In genomic region chr11:85840803-85841145, GRCm38 (mm10) we compare ENCODE assay signal across 9 mouse cellular contexts. TPM values are rescaled to one million over a fixed set of nuclear protein-coding genes. Genes with fewer than 3 reads are reported as not detected.
DNase-seq lines count a peak whose midpoint lies in the region; ATAC-seq and TF ChIP-seq lines count a peak whose summit lies in the region.
"Had no signal": no experiment of that assay in that cellular context is flagged by ENCODE, and none has a peak within 500 bp of the region (broad histone marks: within the 10 kb centered on the region; RNA-seq: fewer than 3 reads in every experiment).

No protein-coding gene starts in this region.

- H3K9ac ChIP-seq in liver, embryonic 12.5 days = no peak overlapping the region
- H3K9ac ChIP-seq in liver, postnatal 0 days (replicated peaks) = no peak overlapping the region
- no peak overlapping the region for H3K9ac ChIP-seq in forebrain, embryonic 11.5 days (ENCODE audit: low read length)
- no peak overlapping the region for H3K9ac ChIP-seq in midbrain, postnatal 0 days (replicated peaks; ENCODE audit: low read length, poor library complexity, severe bottlenecking)

- ATAC-seq in liver, embryonic 12.5 days = no peak
- ATAC-seq in liver, postnatal 0 days = no peak
- no peak for ATAC-seq in forebrain, embryonic 11.5 days (replicated peaks; ENCODE audit: low FRiP score)
- ATAC-seq in midbrain, postnatal 0 days (ENCODE audit: low FRiP score) = no peak
- ATAC-seq in frontal cortex, adult (ENCODE audit: low TSS enrichment) = no peak

- no peak for TF ChIP-seq CTCF in liver, postnatal 0 days (IDR thresholded peaks at IDR 0.05; ENCODE audit: low read depth)
- TF ChIP-seq CTCF in midbrain, postnatal 0 days (IDR thresholded peaks at IDR 0.05) = no peak

- 5% methylated on average over 21 of the region's 21 CpGs for WGBS in liver, embryonic 12.5 days (ENCODE audit: insufficient replicate concordance)
- WGBS in liver, postnatal 0 days (ENCODE audit: insufficient replicate concordance) = 12% methylated on average over 21 of the region's 21 CpGs
- WGBS in forebrain, embryonic 11.5 days = 2% methylated on average over 21 of the region's 21 CpGs
- 2% methylated on average over 21 of the region's 21 CpGs for WGBS in midbrain, postnatal 0 days

- DNase-seq in liver, postnatal 0 days = no peak
- peak; percentile 69 for DNase-seq in forebrain, embryonic 11.5 days (ENCODE audit: low spot score)
- peak; percentile 35 for DNase-seq in induced T-regulatory cell, adult 2 months (ENCODE audit: low read depth)
- DNase-seq in midbrain, postnatal 0 days (ENCODE audit: low spot score) = no peak
- DNase-seq in left cerebral cortex, postnatal 14 days (ENCODE audit: low spot score in 2 of 2) = no peak
- no peak for DNase-seq in frontal cortex, postnatal 36 days (ENCODE audit: low spot score in 2 of 2)

- H3K4me2 ChIP-seq in liver, embryonic 12.5 days = peak overlapping the region; percentile 33
- no peak overlapping the region; the same call in 1 of the 2 replicates for H3K4me2 ChIP-seq in liver, postnatal 0 days (ENCODE audit: low read depth, low read length)
- peak overlapping the region; percentile 21; the same call in 1 of the 2 replicates for H3K4me2 ChIP-seq in forebrain, embryonic 11.5 days (ENCODE audit: low read depth, low read length, severe bottlenecking)
- peak overlapping the region; percentile 22; the same call in 1 of the 2 replicates for H3K4me2 ChIP-seq in midbrain, postnatal 0 days (ENCODE audit: low read depth, low read length, poor library complexity, severe bottlenecking)

- intact Hi-C loops in left cerebral cortex, postnatal 14 days (cut with DNase I) = loop anchor here (5.0 kb wide), 5 partner anchors 47 to 458 kb away; partner anchors contain the start of gene Tbx4

- no peaks in the 10 kb centered on the region for H3K9me3 ChIP-seq in liver, embryonic 12.5 days (replicated peaks)
- H3K9me3 ChIP-seq in liver, postnatal 0 days (ENCODE audit: low read length) = no peaks in the 10 kb centered on the region
- H3K9me3 ChIP-seq in forebrain, embryonic 11.5 days (ENCODE audit: control insufficient read depth, low read length) = no peaks in the 10 kb centered on the region
- no peaks in the 10 kb centered on the region for H3K9me3 ChIP-seq in midbrain, postnatal 0 days (ENCODE audit: low read length)

- H3K36me3 ChIP-seq in liver, embryonic 12.5 days = no peaks in the 10 kb centered on the region
- no peaks in the 10 kb centered on the region for H3K36me3 ChIP-seq in liver, postnatal 0 days (replicated peaks; ENCODE audit: insufficient read depth, low read length)
- no peaks in the 10 kb centered on the region for H3K36me3 ChIP-seq in forebrain, embryonic 11.5 days (ENCODE audit: control insufficient read depth, insufficient read depth, low read length)
- H3K36me3 ChIP-seq in midbrain, postnatal 0 days (ENCODE audit: insufficient read depth, low read length) = no peaks in the 10 kb centered on the region

- TF ChIP-seq EP300 in liver, postnatal 0 days (IDR thresholded peaks at IDR 0.05; ENCODE audit: low read depth) = no peak

- no peak overlapping the region for H3K27ac ChIP-seq in liver, embryonic 12.5 days
- H3K27ac ChIP-seq in liver, postnatal 0 days (ENCODE audit: low read depth) = no peak overlapping the region
- H3K27ac ChIP-seq in forebrain, embryonic 11.5 days (ENCODE audit: low read depth, low read length) = no peak overlapping the region
- H3K27ac ChIP-seq in midbrain, postnatal 0 days (ENCODE audit: low read depth, low read length) = no peak overlapping the region

- H3K4me1 ChIP-seq in liver, embryonic 12.5 days = peaks cover 52% of the 10 kb centered on the region
- peaks cover 21% of the 10 kb centered on the region for H3K4me1 ChIP-seq in liver, postnatal 0 days (ENCODE audit: insufficient read depth)
- H3K4me1 ChIP-seq in forebrain, embryonic 11.5 days (replicated peaks; ENCODE audit: control insufficient read depth, insufficient read depth, low read length) = peaks cover 23% of the 10 kb centered on the region; the same call in 1 of the 2 replicates
- H3K4me1 ChIP-seq in midbrain, postnatal 0 days (ENCODE audit: insufficient read depth, low read length) = peaks cover 12% of the 10 kb centered on the region; the same call in 1 of the 2 replicates

- peaks cover 100% of the 10 kb centered on the region for H3K27me3 ChIP-seq in liver, embryonic 12.5 days (replicated peaks)
- peaks cover 99% of the 10 kb centered on the region for H3K27me3 ChIP-seq in liver, postnatal 0 days (ENCODE audit: insufficient read depth, low read length)
- H3K27me3 ChIP-seq in forebrain, embryonic 11.5 days (ENCODE audit: control insufficient read depth, insufficient read depth, low read length) = peaks cover 78% of the 10 kb centered on the region
- H3K27me3 ChIP-seq in midbrain, postnatal 0 days (ENCODE audit: insufficient read depth, low read length) = peaks cover 92% of the 10 kb centered on the region

- peak overlapping the region; percentile 10; the same call in 1 of the 2 replicates for H3K4me3 ChIP-seq in liver, embryonic 12.5 days
- H3K4me3 ChIP-seq in liver, postnatal 0 days (ENCODE audit: low read depth, low read length) = no peak overlapping the region
- peak overlapping the region; percentile 9; the same call in 1 of the 2 replicates for H3K4me3 ChIP-seq in forebrain, embryonic 11.5 days (ENCODE audit: low read depth, low read length)
- H3K4me3 ChIP-seq in midbrain, postnatal 0 days (ENCODE audit: low read depth, low read length) = no peak overlapping the region; the same call in 1 of the 2 replicates
- H3K4me3 ChIP-seq: myocyte had no signal

RNA-seq across cellular contexts. Expression of gene Tbx2, which starts 8.4 kb away (rescaled TPM):
- 1.1 and 1.4 TPM in 2 replicates for polyA plus RNA-seq in liver, embryonic 12.5 days (2016; fragmentation: Nextera tagmentation; extraction: Ambion mirVana)
- 0.66 and 0.75 TPM in 2 replicates for polyA plus RNA-seq in liver, postnatal 0 days (2015; fragmentation: Nextera tagmentation; extraction: Ambion mirVana)
- polyA plus RNA-seq in forebrain, embryonic 11.5 days (2014; fragmentation: Nextera tagmentation; extraction: Ambion mirVana) = 1.5 and 2.0 TPM in 2 replicates
- total RNA-seq in midbrain, postnatal 0 days (2014; rRNA removed) = 3.9 and 4.4 TPM in 2 replicates
- 0.32 and 0.42 TPM in 2 replicates for polyA plus RNA-seq in midbrain, postnatal 0 days (2015; fragmentation: Nextera tagmentation; extraction: Ambion mirVana)
- total RNA-seq in left cerebral cortex, postnatal 14 days (2021) = 1 to 10 TPM; 2.9 to 3.6 TPM

RNA-seq across cellular contexts. Expression of gene Gm11444, which starts 9.4 kb away (rescaled TPM):
- not detected in 2 replicates for polyA plus RNA-seq in liver, embryonic 12.5 days (2016; fragmentation: Nextera tagmentation; extraction: Ambion mirVana)
- polyA plus RNA-seq in liver, postnatal 0 days (2015; fragmentation: Nextera tagmentation; extraction: Ambion mirVana) = not detected in 2 replicates
- polyA plus RNA-seq in forebrain, embryonic 11.5 days (2014; fragmentation: Nextera tagmentation; extraction: Ambion mirVana) = not detected in 2 replicates
- total RNA-seq in midbrain, postnatal 0 days (2014; rRNA removed) = not detected in 2 replicates
- polyA plus RNA-seq in midbrain, postnatal 0 days (2015; fragmentation: Nextera tagmentation; extraction: Ambion mirVana) = not detected in 2 replicates
- total RNA-seq in left cerebral cortex, postnatal 14 days (2021) = not detected
- polyA plus RNA-seq: myocyte had no signal

RNA-seq across cellular contexts. Expression of gene Tbx4, which starts 45.4 kb away (rescaled TPM):
- 0.12 and 0.35 TPM in 2 replicates for polyA plus RNA-seq in liver, embryonic 12.5 days (2016; fragmentation: Nextera tagmentation; extraction: Ambion mirVana)
- polyA plus RNA-seq in liver, postnatal 0 days (2015; fragmentation: Nextera tagmentation; extraction: Ambion mirVana) = not detected in 2 replicates
- 0.12 and 0.21 TPM in 2 replicates for polyA plus RNA-seq in forebrain, embryonic 11.5 days (2014; fragmentation: Nextera tagmentation; extraction: Ambion mirVana)
- 0.05 and 0.27 TPM in 2 replicates for total RNA-seq in midbrain, postnatal 0 days (2014; rRNA removed)
- 0.20 and 0.37 TPM in 2 replicates for polyA plus RNA-seq in midbrain, postnatal 0 days (2015; fragmentation: Nextera tagmentation; extraction: Ambion mirVana)
- total RNA-seq in left cerebral cortex, postnatal 14 days (2021) = under 1 TPM; 0.59 to 0.61 TPM

Comparison
In these comparisons a context has a peak if more than half of its experiments do, and no peak if none do; other contexts are left out.
1. H3K4me3 ChIP-seq: peak in liver, embryonic 12.5 days (single experiment) and forebrain, embryonic 11.5 days (single experiment); none in liver, postnatal 0 days (single experiment) and midbrain, postnatal 0 days (single experiment).
2. DNase-seq: peak in forebrain, embryonic 11.5 days (single experiment) and induced T-regulatory cell, adult 2 months (single experiment); none in liver, postnatal 0 days (single experiment), midbrain, postnatal 0 days (single experiment), left cerebral cortex, postnatal 14 days (0 of 2) and frontal cortex, postnatal 36 days (0 of 2).